Mouse (Mus musculus): ENCODE results near the gene Gal3st1. TPM values are rescaled to one million over a fixed set of nuclear protein-coding genes. Genes with fewer than 3 reads are reported as not detected.
"Not testable (repeated sequence)": the region's sequence is repeated elsewhere in the genome, so short reads cannot be mapped to it uniquely, and the experiment has no call there.

Gal3st1 gene
- total RNA-seq (2021) = 1 to 10 TPM; 4.6 to 5.4 TPM

- DNase-seq = peak; percentile 23
- intact Hi-C loops (cut with DNase I) = no loop called here
Observed at GRCm38 (mm10) chr11:3983291-3983862, at the start of gene Gal3st1. Gene Gal3st1 (plus strand): TSS chr11:3983636.

GRCm38 (mm10) chr11:3933756-3934285 lies 49.6 kb upstream of the Gal3st1 start:
- no peak for DNase-seq
- intact Hi-C loops (cut with DNase I) = no loop called here

GRCm38 (mm10) chr11:3935135-3935534 lies 48.3 kb upstream of the Gal3st1 start:
- intact Hi-C loops (cut with DNase I) = no loop called here
- no peak for DNase-seq

GRCm38 (mm10) chr11:3936318-3936717 lies 47.1 kb upstream of the Gal3st1 start:
- no peak for DNase-seq
- intact Hi-C loops (cut with DNase I) = no loop called here

GRCm38 (mm10) chr11:3937321-3937874 lies 46.0 kb upstream of the Gal3st1 start:
- DNase-seq = no peak
- intact Hi-C loops (cut with DNase I) = no loop called here

- no peak for DNase-seq
- intact Hi-C loops (cut with DNase I) = no loop called here
Observed at GRCm38 (mm10) chr11:3941371-3941770, 42.1 kb upstream of the Gal3st1 start.

- DNase-seq = no peak
- intact Hi-C loops (cut with DNase I) = no loop called here
Observed at GRCm38 (mm10) chr11:3946386-3946785, 37.0 kb upstream of the Gal3st1 start.

GRCm38 (mm10) chr11:3954876-3955275 lies 28.6 kb upstream of the Gal3st1 start:
- not testable (repeated sequence) for DNase-seq

GRCm38 (mm10) chr11:3955371-3955770 lies 28.1 kb upstream of the Gal3st1 start:
- DNase-seq; intact Hi-C loops (cut with DNase I): not testable (repeated sequence)

More at GRCm38 (mm10) chr11:3954876-3955275, 28.6 kb upstream of the Gal3st1 start:
- intact Hi-C loops (cut with DNase I) = not testable (repeated sequence)

- intact Hi-C loops (cut with DNase I) = no loop called here
- DNase-seq = no peak
Observed at GRCm38 (mm10) chr11:3960901-3961300, 22.5 kb upstream of the Gal3st1 start.

- intact Hi-C loops (cut with DNase I) = no loop called here
- no peak for DNase-seq
Observed at GRCm38 (mm10) chr11:3961761-3962160, 21.7 kb upstream of the Gal3st1 start.

- intact Hi-C loops (cut with DNase I) = no loop called here
- DNase-seq = peak; percentile 5
Observed at GRCm38 (mm10) chr11:3963155-3963554, 20.3 kb upstream of the Gal3st1 start.

- intact Hi-C loops (cut with DNase I) = no loop called here
- DNase-seq = peak; percentile 71
Observed at GRCm38 (mm10) chr11:3963610-3964415, 19.6 kb upstream of the Gal3st1 start, which contains the start of gene Pes1. Gene Pes1 (plus strand): TSS chr11:3963975.

GRCm38 (mm10) chr11:3964416-3965172 lies 18.8 kb upstream of the Gal3st1 start:
- intact Hi-C loops (cut with DNase I) = no loop called here
- no peak for DNase-seq

- no peak for DNase-seq
- intact Hi-C loops (cut with DNase I) = no loop called here
Observed at GRCm38 (mm10) chr11:3969837-3970236, 13.6 kb upstream of the Gal3st1 start.

GRCm38 (mm10) chr11:3970361-3970760 lies 13.1 kb upstream of the Gal3st1 start:
- DNase-seq = no peak
- intact Hi-C loops (cut with DNase I) = no loop called here

- no peak for DNase-seq
Observed at GRCm38 (mm10) chr11:3973081-3973480, 10.4 kb upstream of the Gal3st1 start.

GRCm38 (mm10) chr11:3974311-3974710 lies 9.1 kb upstream of the Gal3st1 start:
- no peak for DNase-seq
- intact Hi-C loops (cut with DNase I) = no loop called here

More at GRCm38 (mm10) chr11:3973081-3973480, 10.4 kb upstream of the Gal3st1 start:
- intact Hi-C loops (cut with DNase I) = no loop called here

- intact Hi-C loops (cut with DNase I) = no loop called here
- no peak for DNase-seq
Observed at GRCm38 (mm10) chr11:3976678-3977077, 6.8 kb upstream of the Gal3st1 start, which contains the start of gene 4930556J24Rik. Gene 4930556J24Rik (minus strand): TSS chr11:3976778.

- intact Hi-C loops (cut with DNase I) = no loop called here
- no peak for DNase-seq
Observed at GRCm38 (mm10) chr11:3978421-3978820, 5.0 kb upstream of the Gal3st1 start.

- no peak for DNase-seq
- intact Hi-C loops (cut with DNase I) = no loop called here
Observed at GRCm38 (mm10) chr11:3981536-3981935, 1.9 kb upstream of the Gal3st1 start.

Data from left cerebral cortex, postnatal 4 days (tissue).